Mouse (Mus musculus) c-Kit-positive CD71-positive TER-119-negative erythroid progenitor cells, embryonic 14.5 days (primary cell): Measurements from ENCODE around the gene Yipf2.
"Not testable (repeated sequence)": the region's sequence is repeated elsewhere in the genome, so short reads cannot be mapped to it uniquely, and the experiment has no call there.

ENCODE experiments used
- DNase-seq: peaks from one replicate; pipeline ENCODE4 v3.0.0-alpha.2; 2013; ENCODE audit warnings: low read depth

Gene Yipf2

DNA sequence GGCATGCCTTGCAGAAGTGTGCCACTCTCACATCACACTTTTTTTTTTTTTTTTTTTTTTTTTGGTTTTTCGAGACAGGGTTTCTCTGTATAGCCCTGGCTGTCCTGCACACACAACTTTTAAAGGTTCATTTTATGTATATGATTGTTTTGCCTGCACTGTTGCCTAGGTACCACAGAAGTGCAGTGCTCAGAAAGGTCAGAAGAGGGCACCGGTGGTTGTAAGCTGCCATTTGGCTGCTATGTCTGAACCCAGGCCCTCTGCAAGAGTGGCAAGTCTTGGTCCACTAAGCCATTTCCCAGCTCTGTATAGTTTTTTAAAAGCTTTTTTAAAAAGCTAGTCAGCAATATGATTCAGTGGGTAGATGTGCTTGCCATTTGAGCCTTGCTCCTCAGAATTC is 5.6 kb upstream of the Yipf2 start:
- no peak for DNase-seq

DNA sequence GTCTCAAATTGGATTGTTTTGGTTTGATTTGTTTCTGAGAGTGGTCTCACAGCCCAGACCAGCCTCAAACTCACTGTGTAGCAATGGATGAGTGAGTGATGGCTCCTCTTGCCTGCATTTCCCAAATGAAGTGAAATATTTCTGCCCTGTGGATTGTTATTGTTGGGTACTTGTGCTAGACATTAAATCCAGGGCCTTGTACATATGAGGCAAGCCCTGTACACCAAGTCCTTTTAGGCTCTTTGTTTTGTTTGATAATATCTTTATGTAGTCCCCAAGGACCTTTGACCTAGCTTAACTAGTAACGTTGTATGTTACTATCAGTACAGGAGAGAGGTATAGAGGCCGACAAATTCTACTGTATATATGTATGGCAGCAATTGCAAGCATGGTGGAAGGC is 2.2 kb upstream of the Yipf2 start:
- DNase-seq, result no peak

DNA sequence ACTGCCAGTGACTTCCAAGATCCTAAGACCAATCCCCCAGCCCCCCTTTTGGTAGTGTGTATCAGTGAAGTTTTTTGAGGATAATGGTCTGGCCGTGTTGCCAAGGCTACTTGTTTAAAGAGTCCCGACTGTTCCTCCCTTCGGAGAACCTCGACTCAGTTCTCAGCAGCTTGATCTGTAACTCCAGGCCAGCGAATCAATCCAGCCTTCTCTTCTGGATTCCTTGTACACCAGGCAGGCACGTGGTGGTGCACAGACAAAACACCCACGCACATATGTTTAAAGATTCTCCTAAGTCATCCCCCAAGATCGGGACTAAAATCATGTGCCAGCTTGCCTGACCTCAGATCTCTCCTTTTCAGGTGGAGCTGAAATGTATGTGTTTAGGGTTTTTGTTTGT is 1.7 kb upstream of the Yipf2 start:
- not testable (repeated sequence) for DNase-seq

DNA sequence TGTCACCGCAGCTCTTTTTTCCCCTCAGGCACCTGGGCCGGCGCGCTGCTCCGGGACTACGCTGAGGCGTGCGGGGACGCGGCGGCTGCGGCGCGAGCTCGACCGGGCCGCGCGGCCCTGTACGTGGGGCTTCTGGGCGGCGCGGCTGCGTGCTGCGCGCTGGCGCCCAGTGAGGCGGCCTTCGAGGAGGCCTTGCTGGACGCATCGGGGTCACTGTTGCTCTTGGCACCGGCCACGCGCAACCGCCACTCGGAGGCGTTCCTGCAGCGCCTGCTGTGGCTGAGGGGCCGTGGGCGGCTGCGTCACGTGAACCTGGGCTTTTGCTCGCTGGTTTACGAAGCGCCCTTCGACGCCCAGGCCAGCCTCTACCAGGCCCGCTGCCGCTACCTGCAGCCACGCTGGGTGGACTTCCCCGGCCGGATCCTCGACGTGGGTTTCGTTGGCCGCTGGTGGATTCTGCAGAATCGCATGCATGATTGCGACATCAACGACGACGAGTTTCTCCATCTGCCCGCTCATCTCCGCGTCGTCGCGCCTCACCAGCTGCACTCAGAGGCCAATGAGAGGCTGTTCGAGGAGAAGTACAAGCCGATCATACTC is 594 bp upstream of the Yipf2 start:
- no peak for DNase-seq

DNA sequence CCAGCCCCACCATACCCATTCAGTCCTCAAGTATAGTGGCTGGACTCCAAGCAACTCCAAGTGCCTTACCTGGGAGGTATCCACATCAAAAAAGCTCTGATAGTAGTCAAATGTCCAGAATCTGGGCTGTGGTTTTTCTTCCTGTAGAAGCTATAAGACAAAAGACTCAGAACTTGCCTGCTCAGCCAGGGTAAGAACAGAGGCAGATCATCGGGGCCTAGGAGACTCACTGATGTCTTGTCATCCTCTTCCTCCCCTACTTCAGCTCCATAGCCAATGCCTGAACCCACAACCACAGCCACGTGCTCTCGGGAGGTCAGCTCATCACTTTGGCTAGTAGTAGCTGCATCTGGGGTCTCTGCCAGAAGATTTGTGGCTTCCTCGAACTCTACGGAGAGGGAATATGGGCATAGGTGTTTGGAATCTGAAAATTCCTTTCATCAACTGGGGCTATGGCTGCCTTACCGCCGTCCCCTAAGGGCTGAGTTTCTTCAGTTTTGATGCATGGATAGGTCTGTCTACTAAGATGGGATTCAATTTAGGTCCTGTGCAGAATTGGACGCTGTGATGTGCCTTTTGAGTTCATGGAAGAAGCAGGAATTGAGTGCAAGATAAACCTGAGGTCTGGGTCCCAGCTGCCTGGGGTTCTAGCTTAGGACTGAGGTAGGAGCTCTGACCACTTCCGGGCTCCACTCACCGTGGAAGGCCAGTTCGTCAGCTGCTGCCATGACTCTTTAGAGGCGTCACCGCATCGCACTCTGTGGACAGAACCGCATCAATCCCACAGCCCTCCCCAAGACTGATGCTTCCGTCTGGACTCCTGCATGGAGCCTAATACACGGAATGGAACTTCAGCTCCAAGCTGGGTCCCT is 561 bp downstream of the Yipf2 start:
- DNase-seq, result no peak

DNA sequence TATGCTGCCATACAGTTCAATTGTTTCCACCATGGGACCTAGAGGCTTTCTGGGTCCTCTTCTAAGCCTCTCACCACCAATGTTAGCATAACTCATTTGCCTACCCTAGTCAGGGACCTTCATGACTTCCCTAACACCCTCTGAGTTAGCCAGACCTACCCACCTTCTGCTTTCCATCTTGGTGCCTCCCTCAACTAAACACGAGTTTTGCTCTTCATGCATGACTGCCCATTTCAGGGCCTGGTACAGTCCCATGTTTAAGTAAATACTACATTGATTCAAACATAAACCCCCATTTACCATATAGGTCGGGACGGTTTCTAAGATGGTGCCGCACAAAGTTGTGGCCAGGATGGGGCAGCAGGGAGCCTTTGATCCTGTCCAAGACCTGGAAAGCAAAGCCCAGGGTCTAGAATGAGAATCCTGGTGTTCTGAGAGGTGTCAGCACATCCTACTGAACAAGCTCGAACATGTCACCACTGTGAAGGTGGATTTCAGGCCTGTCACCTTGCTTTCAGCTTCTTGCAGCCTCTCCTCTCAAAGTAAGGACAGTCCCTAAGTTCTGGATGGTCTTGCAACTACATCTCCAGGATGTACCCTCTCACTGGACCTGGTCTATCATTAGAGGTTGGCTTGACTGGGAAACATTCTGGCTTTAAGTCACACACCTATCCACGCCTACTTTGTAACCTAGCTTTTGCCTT is 1.3 kb downstream of the Yipf2 start:
- DNase-seq, result no peak

DNA sequence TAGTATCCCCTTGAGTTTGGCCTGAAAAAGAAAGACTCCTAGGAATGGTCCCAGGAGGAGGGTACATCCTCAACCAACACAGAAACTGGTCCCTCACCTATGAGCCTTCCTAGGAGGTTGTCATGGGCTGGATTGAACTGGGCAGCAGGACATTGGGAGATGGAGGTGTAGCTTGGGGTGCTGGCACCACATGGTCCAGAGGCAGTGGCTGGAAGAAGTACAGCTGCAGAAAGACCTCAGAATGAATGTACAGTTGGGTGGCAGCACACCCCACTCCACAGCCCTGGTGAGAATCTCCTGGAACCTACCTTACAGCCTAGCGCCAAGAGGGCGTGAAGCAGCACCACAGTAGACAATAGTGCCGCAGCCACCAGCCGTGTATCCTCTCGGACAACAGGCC is 3.1 kb downstream of the Yipf2 start:
- DNase-seq, result no peak

DNA sequence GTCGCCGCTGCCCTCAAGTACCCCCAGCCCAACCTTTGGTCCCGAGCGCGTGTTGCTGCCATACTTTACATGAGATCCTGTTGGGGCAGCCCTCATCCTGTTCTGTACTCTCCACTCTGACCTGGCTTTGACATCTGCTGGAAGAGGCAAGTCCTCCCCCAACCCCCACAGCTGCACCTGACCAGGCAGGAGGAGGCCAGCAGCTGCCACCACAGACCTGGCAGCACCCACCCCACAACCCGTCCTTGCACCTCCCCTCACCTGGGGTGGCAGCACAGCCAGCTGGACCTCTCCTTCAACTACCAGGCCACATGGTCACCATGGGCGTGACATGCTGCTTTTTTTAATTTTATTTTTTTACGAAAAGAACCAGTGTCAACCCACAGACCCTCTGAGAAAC is 4.3 kb downstream of the Yipf2 start:
- no peak for DNase-seq

DNA sequence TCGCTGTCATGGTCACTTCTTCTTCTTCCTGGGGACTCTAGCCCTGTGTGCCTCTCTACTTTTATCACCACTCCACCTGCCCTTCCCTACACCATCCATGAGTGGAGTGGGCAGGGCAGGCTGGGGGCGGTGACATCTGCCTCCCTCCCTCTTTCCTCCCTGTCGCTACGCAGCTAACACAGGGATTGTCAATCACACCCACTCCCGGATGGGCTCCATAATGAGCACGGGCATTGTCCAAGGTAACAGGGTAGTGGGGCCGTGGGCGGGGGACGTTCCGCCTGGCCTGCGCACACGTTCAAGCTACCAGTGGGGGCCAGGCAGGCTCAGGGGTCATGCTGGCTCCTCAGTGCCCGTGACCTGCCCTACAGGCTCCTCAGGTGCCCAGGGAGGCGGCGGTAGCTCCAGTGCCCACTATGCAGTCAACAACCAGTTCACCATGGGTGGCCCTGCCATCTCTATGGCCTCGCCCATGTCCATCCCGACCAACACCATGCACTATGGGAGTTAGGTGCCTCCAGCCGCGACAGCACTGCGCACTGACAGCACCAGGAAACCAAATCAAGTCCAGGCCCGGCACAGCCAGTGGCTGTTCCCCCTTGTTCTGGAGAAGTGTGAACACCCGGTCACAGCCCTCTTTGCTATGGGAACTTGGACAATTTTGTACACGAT is 4.8 kb downstream of the Yipf2 start:
- DNase-seq, result no peak

DNA sequence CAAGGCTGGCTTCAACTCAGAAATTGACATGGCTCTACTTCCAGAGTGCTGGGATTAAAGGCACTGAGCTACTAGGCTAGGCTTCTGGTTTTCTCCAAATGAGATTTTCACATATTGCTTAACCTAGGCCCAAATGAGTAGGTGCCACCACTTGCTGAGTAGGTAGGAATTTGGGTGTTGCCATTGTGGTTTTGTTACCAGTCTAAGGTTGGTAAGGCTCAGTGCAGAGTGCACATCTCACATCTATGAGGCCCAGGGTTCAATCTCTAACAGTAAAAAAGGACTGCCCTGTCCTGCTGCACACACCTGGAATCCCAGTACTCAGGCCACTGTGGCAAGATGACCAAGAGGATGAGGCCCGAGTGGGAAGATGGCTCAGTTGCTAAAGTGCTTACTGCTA is 7.2 kb downstream of the Yipf2 start:
- no peak for DNase-seq

DNA sequence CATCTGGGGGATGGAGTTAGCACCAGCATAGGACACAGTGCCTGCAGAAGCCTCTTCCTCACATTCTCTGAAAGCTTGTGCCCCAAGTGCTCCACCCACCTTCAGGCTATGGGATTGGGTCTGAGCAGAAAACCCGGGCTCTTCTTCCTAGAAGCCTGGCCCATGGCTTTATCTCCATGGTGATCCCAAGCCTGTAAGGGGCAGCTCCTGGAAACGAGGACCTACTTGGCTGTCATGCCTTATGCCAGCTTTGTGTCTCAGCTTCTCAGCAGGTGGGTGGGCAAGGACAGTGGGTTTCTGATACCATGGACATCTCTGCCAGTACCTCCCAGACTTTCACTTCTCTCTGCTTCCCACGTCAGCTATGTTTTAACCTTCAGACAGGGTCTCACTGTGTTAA is 14.4 kb downstream of the Yipf2 start:
- DNase-seq, result no peak

DNA sequence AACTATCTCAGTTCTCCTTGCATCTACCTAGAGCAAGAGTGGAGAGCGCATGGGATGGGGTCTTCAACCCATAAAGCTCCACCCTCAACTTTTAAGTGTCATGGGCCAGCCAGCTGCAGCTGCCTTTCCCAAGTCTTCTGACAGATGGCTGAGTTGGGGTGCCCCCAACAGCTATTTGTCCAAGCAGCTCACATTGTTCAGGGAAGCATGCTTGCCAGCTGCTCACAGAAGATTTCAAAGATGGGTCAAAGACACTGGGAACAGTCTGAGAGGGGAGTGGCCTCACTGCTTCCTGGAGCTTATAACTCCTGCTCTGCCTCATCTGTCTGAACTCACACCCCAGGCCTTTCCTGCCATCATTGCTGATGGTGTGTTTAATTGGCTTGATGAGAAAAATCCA is 16.3 kb downstream of the Yipf2 start:
- DNase-seq, result no peak

DNA sequence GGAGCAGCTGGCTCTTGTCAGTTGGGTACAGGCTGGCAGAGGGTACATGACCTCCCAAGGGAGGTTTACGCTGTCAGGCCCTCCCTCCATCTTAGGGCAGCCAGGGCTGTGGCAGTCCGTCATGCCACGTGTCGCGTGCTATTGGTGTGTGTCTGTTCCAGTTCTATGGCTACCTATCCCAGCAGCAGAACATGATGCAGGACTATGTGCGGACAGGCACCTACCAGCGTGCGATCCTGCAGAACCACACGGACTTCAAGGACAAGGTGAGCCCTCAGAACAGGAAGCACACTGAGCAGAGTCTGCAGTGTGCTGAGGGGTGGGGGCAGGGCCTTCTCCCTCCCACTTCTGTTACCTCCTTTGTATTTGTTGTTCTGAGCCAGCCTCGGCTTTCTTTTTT is 17.4 kb downstream of the Yipf2 start:
- DNase-seq, result no peak

DNA sequence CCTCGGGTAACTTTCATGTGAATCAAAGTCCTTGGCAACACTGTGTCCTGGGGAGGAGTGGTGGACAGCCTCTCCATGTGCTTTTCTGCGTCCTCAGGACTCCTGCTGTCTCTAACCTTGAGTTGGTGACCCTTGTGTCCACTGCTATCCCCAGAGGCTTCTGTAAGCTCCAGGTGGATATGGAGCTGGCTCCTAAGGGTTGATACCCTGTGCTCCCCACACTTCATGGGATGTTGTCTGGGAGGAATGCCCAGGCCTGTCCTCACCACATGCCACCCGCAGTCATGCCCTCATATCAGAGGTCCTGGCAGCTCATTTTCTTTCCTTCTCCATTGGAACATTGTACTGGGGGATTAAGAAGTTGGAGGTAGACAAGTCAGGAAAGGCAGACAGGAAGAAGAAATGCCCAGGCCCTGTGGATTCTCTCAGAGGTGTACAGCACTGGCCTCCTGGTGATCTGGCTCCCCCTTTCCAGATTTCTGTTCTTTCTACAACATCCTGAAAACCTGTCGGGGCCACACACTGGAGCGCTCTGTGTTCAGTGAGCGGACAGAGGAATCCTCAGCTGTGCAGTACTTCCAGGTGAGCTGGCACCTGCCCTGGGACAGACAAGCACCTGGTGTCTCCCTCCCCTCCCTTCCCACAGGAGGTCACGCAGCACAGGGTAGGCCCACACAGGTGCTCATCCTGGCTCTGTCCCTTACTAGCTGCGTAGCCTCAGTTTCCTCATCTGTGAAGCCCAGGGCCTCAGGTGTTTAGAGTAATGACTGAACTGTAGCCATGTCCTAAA is 18.4 kb downstream of the Yipf2 start:
- DNase-seq, result no peak

DNA sequence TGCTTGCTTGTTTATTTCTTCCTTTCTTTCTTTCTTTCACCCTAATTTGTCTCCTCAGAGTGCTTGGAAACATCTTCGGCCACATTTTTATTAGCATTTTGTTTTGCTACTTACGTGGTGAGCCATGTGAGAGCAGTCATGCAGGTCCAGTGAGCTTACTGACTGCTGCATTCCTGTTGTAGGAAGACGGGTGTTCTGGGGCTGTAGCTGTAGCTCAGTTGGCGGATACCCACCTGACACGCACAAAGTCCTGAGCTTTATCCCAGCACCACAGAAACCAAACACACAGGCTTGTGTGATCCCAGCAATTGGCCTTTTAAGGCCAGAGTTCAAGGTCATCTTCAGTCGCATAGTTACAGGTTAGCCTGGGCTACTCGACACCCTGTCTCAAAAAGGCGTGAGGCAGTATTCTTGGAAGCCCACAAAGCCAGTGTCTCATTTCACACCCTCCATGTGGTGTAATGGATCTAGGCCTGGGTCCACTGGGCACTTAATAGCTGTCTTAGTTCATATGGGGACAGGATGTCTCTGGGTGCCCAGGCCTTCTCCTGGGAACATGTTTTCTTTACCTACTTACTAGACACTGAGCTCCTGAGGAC is 23.9 kb downstream of the Yipf2 start:
- DNase-seq, result no peak

DNA sequence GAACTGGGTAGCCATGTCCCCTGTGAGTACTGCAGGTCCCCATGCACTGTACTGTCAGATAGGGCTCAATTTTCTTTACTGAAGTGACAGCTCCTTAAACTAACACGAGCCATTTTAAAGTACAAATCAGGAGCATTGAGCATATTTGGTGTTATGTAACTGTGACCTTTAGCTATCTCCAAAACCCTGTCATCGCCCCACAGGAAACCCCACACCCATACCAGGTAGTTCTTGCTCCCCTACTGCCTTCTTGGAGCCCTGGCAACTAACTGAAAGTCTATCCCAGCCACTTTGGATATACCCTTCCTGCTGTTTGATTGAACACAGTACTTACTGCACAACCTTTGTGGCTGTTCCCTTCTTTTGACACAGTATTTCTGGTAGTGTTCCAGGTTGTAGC is 25.6 kb downstream of the Yipf2 start:
- no peak for DNase-seq

DNA sequence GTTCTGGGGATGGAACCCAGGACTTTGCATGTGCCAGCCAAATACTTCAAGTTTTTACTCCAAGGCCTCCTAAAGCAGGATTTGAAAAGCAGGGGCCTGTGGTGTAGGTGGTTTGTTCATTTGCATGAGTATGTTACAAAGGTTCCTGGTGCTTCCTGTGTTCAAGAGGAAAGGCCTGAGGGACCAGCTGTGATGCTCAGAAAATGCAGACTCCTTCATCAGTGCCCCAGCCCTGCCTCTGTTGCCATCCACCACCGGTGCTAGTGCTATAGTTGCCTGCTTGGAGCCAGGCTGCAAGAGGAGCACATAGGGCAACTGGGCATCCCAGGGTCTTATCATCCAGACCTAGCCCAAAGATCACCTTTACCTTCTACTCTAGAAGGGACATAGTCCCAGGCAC is 26.1 kb downstream of the Yipf2 start:
- DNase-seq, result no peak

DNA sequence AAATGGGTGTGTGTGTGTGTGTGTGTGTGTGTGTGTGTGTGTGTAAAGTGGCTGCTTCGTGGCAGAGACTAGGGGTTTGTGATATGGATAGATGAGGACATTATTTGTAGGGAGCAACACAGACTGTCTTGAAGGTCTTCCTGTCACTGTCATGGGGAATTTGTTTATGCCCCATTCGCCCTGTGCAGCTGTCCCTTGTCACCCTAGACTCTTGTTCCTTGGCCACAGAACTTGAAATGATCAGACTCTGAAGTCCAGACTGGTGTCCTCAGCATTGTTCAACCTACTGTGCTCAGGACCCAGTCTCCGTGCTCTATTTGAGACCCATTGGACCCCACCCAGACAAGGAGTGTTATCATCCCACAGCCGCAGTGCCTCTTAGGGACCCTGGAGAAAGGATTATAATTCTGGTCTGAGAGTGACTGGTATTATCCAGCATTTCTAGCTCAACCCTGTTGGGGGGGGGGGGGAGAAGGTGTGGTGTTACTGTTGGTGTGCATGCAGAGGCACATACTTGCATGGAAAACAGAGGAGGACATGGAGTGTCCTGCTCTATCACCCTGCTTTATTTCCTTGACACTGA is 27.5 kb downstream of the Yipf2 start:
- no peak for DNase-seq

DNA sequence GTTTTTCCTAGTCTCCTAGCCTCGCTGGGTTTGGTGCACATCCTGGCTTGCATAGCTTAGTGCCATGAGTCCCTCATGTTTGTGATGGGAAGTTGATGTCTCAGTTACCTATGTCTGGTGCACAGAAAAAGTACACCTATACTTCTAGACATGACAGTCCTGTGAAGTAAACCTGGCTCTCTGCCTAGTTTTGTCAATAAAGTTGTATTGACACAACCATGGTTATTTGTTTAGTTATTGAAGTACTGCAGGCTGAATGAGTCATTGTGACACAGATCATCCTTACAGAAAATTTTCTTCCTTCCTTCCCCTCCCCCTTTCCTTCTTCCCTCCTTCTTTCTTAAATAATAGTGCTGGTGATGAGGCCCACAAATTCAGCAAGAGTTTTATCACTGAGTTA is 28.2 kb downstream of the Yipf2 start:
- DNase-seq, result no peak

DNA sequence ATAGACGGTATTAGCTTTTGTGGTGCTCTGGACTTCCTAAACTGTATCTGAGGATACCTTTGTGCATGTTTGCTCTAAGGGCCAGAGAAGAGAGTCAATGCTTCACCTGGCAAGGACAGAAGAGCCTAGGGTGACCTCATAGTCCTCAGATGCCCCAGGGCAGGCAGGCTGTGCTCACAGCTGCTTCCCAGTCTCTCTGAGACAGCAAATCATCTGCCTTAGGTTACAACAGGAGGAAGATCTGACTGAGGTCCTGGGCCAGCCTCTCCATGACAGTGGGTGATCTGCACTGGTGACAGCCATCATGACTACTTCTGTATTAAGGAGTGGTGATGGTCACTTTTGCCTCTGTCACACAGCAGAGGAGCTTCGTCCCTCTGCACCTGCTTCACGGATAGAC is 33.5 kb downstream of the Yipf2 start:
- no peak for DNase-seq

DNA sequence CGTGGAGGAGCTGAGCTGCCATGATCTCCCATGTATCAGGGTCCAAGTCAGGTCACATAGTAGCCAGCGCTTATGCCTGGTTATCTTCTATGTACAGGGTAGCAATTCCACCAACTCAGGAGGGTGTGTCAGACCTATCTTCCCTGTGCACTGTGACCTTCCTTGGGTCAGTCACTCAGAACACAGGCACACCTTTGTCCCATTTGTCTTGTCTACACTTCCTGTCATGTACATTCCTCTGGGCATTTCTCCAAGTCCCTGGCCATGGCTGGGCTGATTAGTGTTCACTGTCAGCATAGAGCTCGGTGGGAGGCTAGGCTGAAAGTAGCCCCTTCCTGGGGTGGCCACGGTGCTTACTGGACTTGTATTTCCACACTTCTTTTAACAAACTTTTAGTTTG is 34.3 kb downstream of the Yipf2 start:
- peak; percentile 81 for DNase-seq
